Mouse (Mus musculus): ENCODE results near the gene Pla2g4e.

DNA sequence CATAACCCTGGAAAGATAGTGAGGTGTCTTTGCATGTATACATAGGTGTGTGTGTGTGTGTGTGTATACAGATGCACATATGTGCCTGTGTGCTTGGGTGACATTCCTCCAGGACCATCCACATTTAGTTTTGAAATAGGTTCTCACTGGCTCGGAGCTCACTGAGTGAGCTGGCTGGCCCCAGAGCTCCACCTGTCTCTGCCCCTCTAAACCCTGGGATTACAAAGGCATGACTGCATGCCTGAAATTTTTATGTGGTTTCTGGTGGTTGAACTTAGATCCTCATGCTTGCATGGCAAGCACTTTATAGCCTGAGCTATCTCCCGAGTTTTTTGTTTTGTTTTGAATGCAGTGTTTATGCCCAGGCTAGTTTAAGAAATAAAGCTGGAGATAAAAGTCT, 98.6 kb downstream of the Pla2g4e start:
- TF ChIP-seq POLR2A (IDR thresholded peaks at IDR 0.05; ENCODE audit: low read depth, low read length) = no peak
- no peak for TF ChIP-seq CTCF (IDR thresholded peaks at IDR 0.05; ENCODE audit: extremely low read depth, insufficient read length, insufficient replicate concordance, low read depth, low read length)
